Mouse (Mus musculus) stomach, embryonic 14.5 days (tissue): Measurements from ENCODE around the gene Prps1. TPM values are rescaled to one million over a fixed set of nuclear protein-coding genes. Genes with fewer than 3 reads are reported as not detected.
A peak's percentile ranks its signal among the peaks of the same experiment; 100 is the strongest.
"Not testable (repeated sequence)": the region's sequence is repeated elsewhere in the genome, so short reads cannot be mapped to it uniquely, and the experiment has no call there.

ENCODE experiments used
- ATAC-seq: fragments of 200-750 bp; cut with Nextera tagmentation; 2 replicates; pipeline ENCODE4 v1.8.0; 2017; ENCODE audit warnings: low read depth, moderate TSS enrichment; ENCODE audit not compliant: insufficient number of reproducible peaks, insufficient read depth, low FRiP score
- H3K27ac ChIP-seq: fragments of 300-500 bp; sonication (generic); 2 replicates; pipeline ENCODE4 v1.5.1; 2014; ENCODE audit warnings: mild to moderate bottlenecking, low read length, moderate library complexity, mixed read lengths
- H3K27me3 ChIP-seq: fragments of 300-500 bp; sonication (generic); 2 replicates; pipeline ENCODE4 v1.6.1; 2014; ENCODE audit warnings: low read length, control low read depth, mixed read lengths; ENCODE audit not compliant: control insufficient read depth, insufficient read depth
- H3K36me3 ChIP-seq: fragments of 300-500 bp; sonication (generic); 2 replicates; pipeline ENCODE4 v1.6.1; 2014; ENCODE audit warnings: mild to moderate bottlenecking, control low read depth, low read length, moderate library complexity, mixed read lengths; ENCODE audit not compliant: control insufficient read depth, insufficient read depth
- H3K4me1 ChIP-seq: fragments of 300-500 bp; sonication (generic); 2 replicates; pipeline ENCODE4 v1.6.1; 2014; ENCODE audit warnings: low read length, control low read depth, mixed read lengths; ENCODE audit not compliant: control insufficient read depth, insufficient read depth
- H3K4me2 ChIP-seq: fragments of 300-500 bp; sonication (generic); replicated peaks from 2 replicates; pipeline ENCODE4 v1.6.1; 2014; ENCODE audit warnings: low read depth, low read length, control low read depth
- H3K4me3 ChIP-seq: fragments of 300-500 bp; sonication (generic); 2 replicates; pipeline ENCODE4 v1.5.1; 2014; ENCODE audit warnings: low read depth, low read length, control low read depth
- H3K9ac ChIP-seq: fragments of 300-500 bp; sonication (generic); replicated peaks from 2 replicates; pipeline ENCODE4 v1.6.1; 2014; ENCODE audit warnings: low read depth, mild to moderate bottlenecking, control low read depth, low read length, moderate library complexity, mixed read lengths
- H3K9me3 ChIP-seq: fragments of 300-500 bp; sonication (generic); 2 replicates; pipeline ENCODE4 v1.6.1; 2016; ENCODE audit warnings: low read depth, low read length, control low read depth; ENCODE audit not compliant: control insufficient read depth
- WGBS: fragments of 180-500 bp; shearing (Covaris S2); extraction: QIAGEN DNeasy Blood & Tissue Kit; methylation state at CpG from one replicate; pipeline ENCODE4 v1.1.7; 2014; 5-methylcytosine and 5-hydroxymethylcytosine counted together
- polyA plus RNA-seq: library from polyadenylated mRNA; unstranded; fragments of >200 nt; fragmentation: Nextera tagmentation; extraction: Ambion mirVana; gene quantifications from 2 replicates; pipeline ENCODE4 v1.2.1, GENCODE M21; 2014

The Prps1 gene
- polyA plus RNA-seq, 1 experiment from 2014 or later = 32.4 TPM

GRCm38 (mm10) chrX:140491884-140492571, 35.6 kb downstream of the Prps1 start:
- Histone ChIP-seq H3K27ac (no peak overlapping the region), H3K4me1 (no peaks in the 10 kb centered on the region), H3K4me3 (no peak overlapping the region), H3K36me3 (no peaks in the 10 kb centered on the region), H3K27me3 (no peaks in the 10 kb centered on the region), H3K4me2 (no peak overlapping the region), H3K9ac (no peak overlapping the region), H3K9me3 (no peaks in the 10 kb centered on the region)
- 56% methylated on average over 10 of the region's 10 CpGs for WGBS
- no peak for ATAC-seq

GRCm38 (mm10) chrX:140493527-140494029, 37.2 kb downstream of the Prps1 start:
- H3K27me3 ChIP-seq = no peaks in the 10 kb centered on the region
- H3K4me1 ChIP-seq = no peaks in the 10 kb centered on the region
- 59% methylated on average over 7 of the region's 7 CpGs for WGBS
- no peak overlapping the region for H3K4me3 ChIP-seq
- H3K27ac ChIP-seq = no peak overlapping the region
- no peaks in the 10 kb centered on the region for H3K9me3 ChIP-seq
- H3K36me3 ChIP-seq = no peaks in the 10 kb centered on the region
- H3K4me2 ChIP-seq = no peak overlapping the region
- ATAC-seq = no peak
- no peak overlapping the region for H3K9ac ChIP-seq

GRCm38 (mm10) chrX:140494170-140494569, 37.8 kb downstream of the Prps1 start:
- Histone ChIP-seq H3K4me1 (no peaks in the 10 kb centered on the region), H3K9ac (no peak overlapping the region), H3K4me3 (no peak overlapping the region), H3K27me3 (no peaks in the 10 kb centered on the region), H3K4me2 (no peak overlapping the region), H3K9me3 (no peaks in the 10 kb centered on the region), H3K27ac (no peak overlapping the region), H3K36me3 (no peaks in the 10 kb centered on the region)
- ATAC-seq = no peak
- WGBS = 85% methylated on average over 6 of the region's 6 CpGs

GRCm38 (mm10) chrX:140498431-140498830, 42.0 kb downstream of the Prps1 start:
- H3K27me3 ChIP-seq, H3K9ac ChIP-seq, H3K27ac ChIP-seq, H3K36me3 ChIP-seq, H3K4me3 ChIP-seq, H3K4me2 ChIP-seq, H3K9me3 ChIP-seq, ATAC-seq, H3K4me1 ChIP-seq: not testable (repeated sequence)
- WGBS = 48% methylated on average over 4 of the region's 4 CpGs

GRCm38 (mm10) chrX:140500306-140500705, 43.9 kb downstream of the Prps1 start:
- WGBS = 68% methylated on average over 5 of the region's 5 CpGs
- Histone ChIP-seq H3K9ac (no peak overlapping the region), H3K4me1 (no peaks in the 10 kb centered on the region), H3K4me3 (no peak overlapping the region), H3K9me3 (no peaks in the 10 kb centered on the region), H3K36me3 (no peaks in the 10 kb centered on the region), H3K4me2 (no peak overlapping the region), H3K27me3 (no peaks in the 10 kb centered on the region), H3K27ac (no peak overlapping the region)
- no peak for ATAC-seq

- Histone ChIP-seq H3K9me3 (no peaks in the 10 kb centered on the region), H3K4me3 (no peak overlapping the region), H3K4me2 (no peak overlapping the region), H3K27ac (no peak overlapping the region), H3K4me1 (no peaks in the 10 kb centered on the region), H3K9ac (no peak overlapping the region), H3K27me3 (no peaks in the 10 kb centered on the region), H3K36me3 (no peaks in the 10 kb centered on the region)
- 65% methylated on average over 9 of the region's 9 CpGs for WGBS
- ATAC-seq = no peak
Measured at GRCm38 (mm10) chrX:140501401-140502301, 45.2 kb downstream of the Prps1 start.

- no peaks in the 10 kb centered on the region for H3K9me3 ChIP-seq
- H3K9ac ChIP-seq = no peak overlapping the region
- peak; percentile 71 for ATAC-seq
- H3K4me3 ChIP-seq = no peak overlapping the region
- H3K4me2 ChIP-seq = no peak overlapping the region
- 14% methylated on average over 7 of the region's 7 CpGs for WGBS
- no peaks in the 10 kb centered on the region for H3K36me3 ChIP-seq
- no peaks in the 10 kb centered on the region for H3K27me3 ChIP-seq
- H3K27ac ChIP-seq = no peak overlapping the region
- H3K4me1 ChIP-seq = no peaks in the 10 kb centered on the region
Measured at GRCm38 (mm10) chrX:140503905-140504304, 47.5 kb downstream of the Prps1 start.

- Histone ChIP-seq H3K27me3 (no peaks in the 10 kb centered on the region), H3K4me3 (no peak overlapping the region), H3K4me2 (no peak overlapping the region), H3K4me1 (no peaks in the 10 kb centered on the region), H3K27ac (no peak overlapping the region), H3K36me3 (no peaks in the 10 kb centered on the region), H3K9me3 (no peaks in the 10 kb centered on the region), H3K9ac (no peak overlapping the region)
- 58% methylated on average over 15 of the region's 15 CpGs for WGBS
- peak; percentile 83 for ATAC-seq
Measured at GRCm38 (mm10) chrX:140505497-140506238, 49.3 kb downstream of the Prps1 start.
